Mouse (Mus musculus) liver, adult 2 months (tissue): ENCODE data around the gene Sh3tc1. TPM values are rescaled to one million over a fixed set of nuclear protein-coding genes. Genes with fewer than 3 reads are reported as not detected.

Experiments used
- DNase-seq: peaks from one replicate; pipeline ENCODE4 v3.0.0-alpha.2; 2011; ENCODE audit warnings: low read depth, low spot score; ENCODE audit errors: extremely low read depth
- H3K27ac ChIP-seq: fragments of 200-500 bp; replicated peaks from 2 replicates; pipeline ENCODE4 v1.5.1; 2012; ENCODE audit warnings: low read depth, mild to moderate bottlenecking, control low read depth, inconsistent platforms, low read length; ENCODE audit not compliant: insufficient read depth
- H3K27me3 ChIP-seq: fragments of 200-500 bp; 2 replicates; pipeline ENCODE4 v1.6.1; 2012; ENCODE audit warnings: mild to moderate bottlenecking, moderate library complexity, low read length, inconsistent platforms; ENCODE audit not compliant: control insufficient read depth, insufficient read depth
- H3K36me3 ChIP-seq: fragments of 200-500 bp; 2 replicates; pipeline ENCODE4 v1.6.1; 2012; ENCODE audit warnings: low read length, inconsistent platforms; ENCODE audit not compliant: control insufficient read depth, insufficient read depth
- H3K4me1 ChIP-seq: fragments of 200-500 bp; 2 replicates; pipeline ENCODE4 v1.6.1; 2011; ENCODE audit warnings: low read length; ENCODE audit not compliant: control insufficient read depth, insufficient read depth
- H3K4me3 ChIP-seq: fragments of 200-500 bp; 2 replicates; pipeline ENCODE4 v1.5.1; 2011; ENCODE audit warnings: low read depth, mild to moderate bottlenecking, control low read depth, low read length, moderate library complexity; ENCODE audit not compliant: insufficient read depth
- H3K79me2 ChIP-seq: fragments of 200-500 bp; 2 replicates; pipeline ENCODE4 v1.6.1; 2012; ENCODE audit warnings: inconsistent platforms, mild to moderate bottlenecking, low read length, moderate library complexity; ENCODE audit not compliant: control insufficient read depth, insufficient read depth
- H3K9ac ChIP-seq: fragments of 200-500 bp; 2 replicates; pipeline ENCODE4 v1.6.1; 2012; ENCODE audit warnings: low read depth, mild to moderate bottlenecking, control low read depth, inconsistent platforms, low read length
- CTCF ChIP-seq: fragments of 200-500 bp; IDR thresholded peaks from 2 replicates; pipeline ENCODE4 v1.5.1; 2011; ENCODE audit warnings: low read depth, low read length, control low read depth
- POLR2A ChIP-seq: fragments of 200-500 bp; IDR thresholded peaks from 2 replicates; pipeline ENCODE4 v1.6.1; 2011; ENCODE audit warnings: low read length, control low read depth; ENCODE audit not compliant: insufficient read depth; ENCODE audit errors: extremely low read depth
- WGBS: fragments of 180-500 bp; shearing (Covaris S2); methylation state at CpG from one replicate; pipeline ENCODE4 v1.1.7; 2018; 5-methylcytosine and 5-hydroxymethylcytosine counted together
- polyA plus RNA-seq: library from polyadenylated mRNA; depleted of rRNA; stranded (reverse); fragments of >200 nt; gene quantifications from 2 replicates; pipeline ENCODE4 v1.2.3, GENCODE M21; 2012
- total RNA-seq: library from RNA; depleted of rRNA; stranded (reverse); fragments of >200 nt; gene quantifications from 2 replicates; pipeline ENCODE4 v1.2.3, GENCODE M21; 2014

Sh3tc1 gene
- total and polyA plus RNA-seq, 2 experiments = 3.0 to 5.2 TPM

DNA sequence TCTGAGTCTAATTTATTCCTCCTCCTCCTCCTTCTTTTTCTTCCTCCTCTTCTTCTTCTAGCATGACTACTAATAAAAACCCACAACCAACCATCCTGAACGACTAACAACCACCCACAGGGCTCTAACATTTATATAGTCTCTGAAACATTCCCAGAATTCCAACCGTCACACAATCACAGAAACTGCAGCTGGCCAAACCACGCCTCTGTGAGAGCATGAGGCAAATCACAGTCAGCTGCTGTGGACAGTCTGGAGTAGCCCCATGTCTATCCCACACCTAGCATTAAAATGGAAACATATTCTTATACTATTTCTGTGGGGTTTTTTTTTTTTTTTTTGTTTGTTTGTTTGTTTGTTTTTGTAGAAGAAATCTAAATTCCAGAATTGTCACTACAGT, 9.6 kb upstream of the Sh3tc1 start:
- no peak overlapping the region for H3K9ac ChIP-seq
- H3K27me3 ChIP-seq = no peaks in the 10 kb centered on the region
- WGBS = 76% methylated on average over 3 of the region's 3 CpGs
- H3K79me2 ChIP-seq = no peaks in the 10 kb centered on the region
- DNase-seq = no peak
- no peaks in the 10 kb centered on the region; the same call in 1 of the 2 replicates for H3K4me1 ChIP-seq
- H3K4me3 ChIP-seq = no peak overlapping the region
- TF ChIP-seq CTCF (no peak), POLR2A (no peak)
- H3K36me3 ChIP-seq = no peaks in the 10 kb centered on the region
- H3K27ac ChIP-seq = no peak overlapping the region

DNA sequence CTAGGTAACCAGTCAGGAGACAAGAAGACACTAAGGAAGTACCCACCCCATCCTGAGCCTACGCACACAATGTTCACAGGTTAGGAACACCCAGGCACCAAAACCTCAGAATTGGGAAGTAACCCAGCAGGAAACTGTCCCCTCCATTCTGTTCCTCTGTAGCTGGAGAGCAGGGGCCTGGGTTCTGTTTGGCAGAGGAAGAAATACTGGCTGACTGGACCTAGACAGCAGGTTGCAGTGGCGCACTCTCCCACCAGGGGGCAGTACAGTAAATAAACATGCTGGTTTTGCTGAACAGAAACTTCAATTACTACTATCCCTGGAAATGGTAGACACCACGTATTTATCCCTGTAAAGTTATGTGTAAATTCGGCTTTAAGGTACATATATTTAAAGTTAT, 7.1 kb upstream of the Sh3tc1 start:
- peak; percentile 35 for DNase-seq
- Histone ChIP-seq H3K4me1 (peaks cover 7% of the 10 kb centered on the region), H3K36me3 (no peaks in the 10 kb centered on the region), H3K79me2 (no peaks in the 10 kb centered on the region), H3K27me3 (no peaks in the 10 kb centered on the region), H3K4me3 (no peak overlapping the region), H3K27ac (no peak overlapping the region), H3K9ac (no peak overlapping the region)
- TF ChIP-seq POLR2A (no peak), CTCF (peak; percentile 92)
- 24% methylated on average over 4 of the region's 4 CpGs for WGBS

DNA sequence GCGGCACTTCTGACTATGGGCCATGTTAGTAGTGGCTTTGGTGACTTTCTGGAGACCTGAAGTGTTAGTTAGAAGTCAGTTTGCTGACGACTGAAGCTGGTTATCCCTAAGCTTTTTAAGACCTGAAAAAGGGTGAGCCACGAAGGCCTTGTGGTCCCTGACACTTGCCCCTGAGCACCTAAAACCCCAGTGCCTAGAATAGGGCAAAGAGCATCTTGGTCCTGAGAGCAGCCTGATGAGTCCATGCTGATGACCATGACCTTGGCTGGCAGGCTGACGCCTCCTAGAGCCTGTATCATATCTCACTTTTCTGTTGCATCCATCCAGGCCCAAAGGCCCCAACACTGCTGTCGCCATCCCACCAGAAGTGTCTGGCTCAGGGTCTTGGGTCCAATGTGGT, 5.6 kb upstream of the Sh3tc1 start:
- no peak for TF ChIP-seq CTCF
- no peak for TF ChIP-seq POLR2A
- no peaks in the 10 kb centered on the region for H3K79me2 ChIP-seq
- no peaks in the 10 kb centered on the region for H3K36me3 ChIP-seq
- no peak overlapping the region for H3K27ac ChIP-seq
- DNase-seq = no peak
- H3K9ac ChIP-seq = no peak overlapping the region
- H3K27me3 ChIP-seq = no peaks in the 10 kb centered on the region
- 88% methylated on average over 5 of the region's 5 CpGs for WGBS
- peaks cover 7% of the 10 kb centered on the region for H3K4me1 ChIP-seq
- no peak overlapping the region for H3K4me3 ChIP-seq

DNA sequence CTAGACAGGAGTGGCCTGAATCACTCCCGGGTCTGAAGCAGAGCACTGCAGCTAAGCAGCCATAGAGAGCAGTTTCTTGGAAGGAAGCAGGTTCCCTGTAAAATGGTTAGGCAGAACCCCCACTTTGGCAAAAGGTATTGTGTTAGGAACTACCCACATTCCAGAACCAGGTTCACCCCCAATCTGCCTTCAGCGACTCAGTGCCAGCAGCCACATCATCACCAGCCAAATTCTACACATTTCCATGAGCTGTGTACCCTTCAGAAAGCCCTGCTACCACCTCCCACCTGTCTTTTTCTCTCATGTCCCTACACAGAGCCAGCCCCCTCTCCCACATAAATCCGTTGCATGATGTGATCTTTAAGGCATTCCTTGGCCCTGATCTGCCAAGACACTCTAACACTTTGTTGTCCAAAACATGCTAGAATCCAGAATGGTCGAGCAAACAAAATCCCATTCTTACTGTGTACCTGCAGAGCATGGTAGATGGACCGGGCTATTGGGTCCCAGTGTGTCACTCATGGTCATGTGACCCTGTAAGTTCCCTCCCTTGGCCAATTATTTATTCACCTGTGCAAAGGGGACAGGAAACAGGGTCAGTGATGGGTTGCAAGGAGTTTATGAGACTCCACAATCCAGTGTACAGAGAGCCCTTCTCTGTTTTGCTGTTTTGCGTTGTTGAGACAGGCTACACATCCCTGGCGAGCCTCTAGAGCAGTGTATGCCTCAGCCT, 4.4 kb upstream of the Sh3tc1 start:
- H3K27ac ChIP-seq = peak overlapping the region; percentile 63; the same call in 1 of the 2 replicates
- 91% methylated on average over 7 of the region's 7 CpGs for WGBS

DNA sequence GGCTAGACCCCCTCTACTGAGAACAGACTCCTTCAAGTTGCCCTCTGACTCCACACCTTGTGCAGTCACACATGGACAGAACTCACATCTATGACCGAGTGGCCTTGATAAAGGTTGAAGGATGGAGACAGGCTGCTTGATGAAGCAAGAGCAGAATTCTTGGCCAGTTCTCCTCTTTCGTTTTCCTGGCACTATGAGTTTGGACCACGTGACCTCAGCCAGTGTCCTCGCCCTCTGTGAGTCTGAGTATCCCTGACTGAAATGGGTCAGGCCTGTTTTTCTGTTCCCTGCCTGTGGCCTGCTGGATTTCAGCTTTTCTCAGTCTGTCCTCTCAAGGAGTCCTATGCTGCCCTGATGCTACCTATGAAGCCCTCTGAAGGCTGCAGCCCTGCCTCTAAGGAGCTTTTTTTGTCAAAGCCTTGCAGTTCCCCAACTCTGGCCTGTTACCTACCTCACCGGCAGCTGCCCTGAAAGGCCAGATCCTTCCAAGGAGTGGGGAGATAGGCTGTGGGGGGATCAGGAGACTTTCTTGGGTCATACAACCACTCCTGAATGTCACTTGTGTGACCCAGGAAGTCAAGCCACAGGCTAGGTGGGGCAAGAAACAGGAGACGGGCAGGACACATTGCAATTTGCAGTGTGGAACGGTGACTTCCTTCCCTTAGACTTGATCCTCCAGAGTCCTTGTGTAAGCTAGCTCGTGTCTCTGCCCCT, 3.6 kb upstream of the Sh3tc1 start:
- H3K27me3 ChIP-seq = no peaks in the 10 kb centered on the region
- no peaks in the 10 kb centered on the region for H3K36me3 ChIP-seq
- H3K9ac ChIP-seq = peak overlapping the region; percentile 18; the same call in 1 of the 2 replicates
- H3K27ac ChIP-seq = peak overlapping the region; percentile 63
- no peak overlapping the region for H3K4me3 ChIP-seq
- TF ChIP-seq CTCF (no peak), POLR2A (no peak)
- WGBS = 36% methylated on average over 8 of the region's 8 CpGs
- peaks cover 7% of the 10 kb centered on the region for H3K4me1 ChIP-seq
- DNase-seq = peak; percentile 92
- no peaks in the 10 kb centered on the region for H3K79me2 ChIP-seq

More for the DNA sequence above, 4.4 kb upstream of the Sh3tc1 start:
- TF ChIP-seq POLR2A = no peak
- no peak for TF ChIP-seq CTCF
- no peak for DNase-seq
- no peaks in the 10 kb centered on the region for H3K27me3 ChIP-seq
- no peaks in the 10 kb centered on the region for H3K79me2 ChIP-seq
- no peak overlapping the region for H3K4me3 ChIP-seq
- H3K4me1 ChIP-seq = peaks cover 7% of the 10 kb centered on the region
- no peaks in the 10 kb centered on the region for H3K36me3 ChIP-seq
- no peak overlapping the region for H3K9ac ChIP-seq
